Mouse (Mus musculus): ENCODE results near the gene Dusp5.

Gene Dusp5

DNA sequence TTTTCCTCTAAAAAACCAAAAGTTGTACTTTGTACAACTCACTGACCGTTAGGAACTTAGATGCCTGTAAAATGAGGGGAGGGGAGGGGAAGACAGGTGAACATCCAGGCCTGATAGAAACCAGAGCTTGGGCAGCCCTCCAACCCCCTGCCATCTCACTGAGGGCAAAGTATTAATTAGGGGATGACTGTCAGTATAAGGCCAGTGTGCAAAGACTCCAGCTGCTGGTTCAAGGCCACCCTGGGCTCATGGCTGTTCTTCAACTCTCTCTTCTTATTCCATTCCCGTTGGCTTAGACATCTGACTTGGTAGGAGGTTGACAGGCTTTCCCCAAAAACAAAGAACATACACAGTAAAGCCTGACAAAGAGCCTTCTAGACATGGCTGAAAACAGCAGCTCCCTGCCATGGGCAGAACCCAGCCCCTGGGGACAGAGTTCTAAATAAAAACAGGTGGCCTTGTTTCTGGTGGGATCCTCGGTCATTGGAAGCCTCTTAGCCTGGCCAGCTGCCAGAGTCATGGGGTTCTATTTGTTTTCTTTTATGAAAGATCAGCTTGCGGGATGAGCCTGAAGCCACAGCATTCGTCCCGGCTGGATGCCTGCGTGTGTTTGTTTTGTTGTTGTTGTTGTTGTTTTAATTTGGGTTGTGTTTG, 6.0 kb downstream of the Dusp5 start:
- ChIA-PET POLR2A (interaction anchor here in 3 of 4 experiments (0.7 to 1.8 kb wide), 4 partner anchors 13 to 114 kb away, joined by 4 to 6 read pairs (median 4); no protein-coding TSS in a partner anchor), CTCF (interaction anchor here in 2 of 4 experiments (0.6 to 1.1 kb wide), 2 partner anchors 115 to 217 kb away, joined by 3 read pairs; no protein-coding TSS in a partner anchor)

DNA sequence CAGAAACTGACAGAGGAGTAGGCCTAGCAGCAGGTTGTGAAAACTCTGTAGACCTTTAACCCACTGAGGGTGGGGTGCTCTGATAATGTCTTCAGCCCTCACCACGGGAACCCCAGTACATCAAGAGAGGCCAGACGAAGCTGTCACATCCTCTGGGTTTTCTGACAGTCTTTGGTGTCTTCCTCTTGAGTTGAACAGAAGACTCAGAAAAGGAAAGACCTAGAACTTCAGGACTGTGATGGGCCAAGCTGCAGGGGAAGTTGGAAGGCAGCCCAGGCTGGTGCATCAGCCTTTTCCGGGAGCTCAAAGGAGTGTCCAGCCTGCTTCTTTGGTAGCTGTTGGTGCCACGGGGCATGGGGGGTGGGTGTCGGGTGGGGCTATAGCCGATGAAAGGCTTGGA, 6.5 kb downstream of the Dusp5 start:
- ChIA-PET CTCF (interaction anchor here in 2 of 4 experiments (0.6 to 1.1 kb wide), 3 partner anchors 18 to 216 kb away, joined by 3 to 4 read pairs (median 3); no protein-coding TSS in a partner anchor), POLR2A (interaction anchor here in 3 of 4 experiments (0.7 to 1.8 kb wide), 4 partner anchors 12 to 145 kb away, joined by 4 to 6 read pairs (median 4); no protein-coding TSS in a partner anchor)

DNA sequence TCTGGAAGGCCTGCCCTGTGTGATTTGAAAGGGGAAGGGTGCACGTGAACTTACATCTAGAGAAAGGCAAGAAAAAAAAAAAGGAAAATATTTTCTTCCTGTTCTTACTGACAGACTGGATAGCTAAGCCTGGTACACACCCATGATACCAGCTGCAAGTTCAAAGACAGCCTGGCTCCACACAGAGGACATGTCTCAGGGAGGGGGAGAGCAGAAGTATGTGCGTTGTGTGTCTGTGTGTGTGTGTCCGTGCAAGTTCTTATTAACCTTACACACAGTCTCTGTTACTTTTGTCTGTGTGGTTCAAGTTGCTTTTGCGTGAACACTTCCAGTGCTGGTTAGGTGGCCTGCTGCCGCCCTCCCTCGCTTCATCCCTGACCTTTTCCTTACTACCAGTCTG, 7.3 kb downstream of the Dusp5 start:
- POLR2A ChIA-PET, result interaction anchor here in 3 of 4 experiments (0.5 to 2.4 kb wide), 5 partner anchors 8 to 344 kb away, joined by 3 to 10 read pairs (median 4); partner anchors contain the start of gene Dusp5 (in 1 of the 3)

DNA sequence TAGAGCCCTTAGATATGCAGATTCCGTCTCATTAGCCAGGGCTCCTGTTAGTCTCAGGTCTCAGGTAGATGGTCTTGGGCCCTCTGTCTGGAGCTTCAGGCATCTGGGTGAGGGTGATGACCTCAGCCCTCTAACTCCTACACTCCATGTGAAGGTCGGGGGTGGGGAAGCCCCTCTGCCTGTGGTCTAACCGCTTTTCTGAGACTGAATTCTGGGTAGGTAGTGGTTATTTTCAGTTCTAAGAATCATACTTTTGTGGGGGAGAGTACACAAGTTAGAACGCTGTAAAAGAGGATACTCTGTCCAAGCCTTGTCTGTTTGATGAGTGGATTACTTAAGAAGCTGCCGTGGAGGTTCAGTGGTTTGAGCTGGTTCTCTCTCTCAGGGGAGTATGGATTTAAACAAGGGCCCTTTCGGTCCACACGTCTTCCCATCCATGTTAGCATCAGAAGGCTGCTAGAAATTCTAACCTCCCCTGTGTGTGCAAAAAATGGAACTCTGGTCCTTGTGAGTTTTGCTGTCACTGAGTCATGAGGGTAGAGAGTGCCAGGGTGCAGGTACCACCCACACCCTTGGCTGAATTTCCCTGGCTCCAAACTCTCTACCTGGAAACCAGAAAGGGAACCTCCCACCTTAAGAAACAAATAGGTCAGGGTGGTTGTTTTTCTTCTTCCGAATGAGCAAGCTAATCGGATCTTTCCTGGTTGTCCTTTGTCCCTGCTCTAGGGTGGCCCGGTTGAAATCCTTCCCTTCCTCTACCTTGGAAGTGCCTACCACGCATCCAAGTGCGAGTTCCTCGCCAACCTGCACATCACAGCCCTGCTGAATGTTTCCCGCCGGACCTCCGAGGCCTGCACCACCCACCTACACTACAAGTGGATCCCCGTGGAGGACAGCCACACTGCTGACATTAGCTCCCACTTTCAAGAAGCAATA, 8.1 kb downstream of the Dusp5 start:
- POLR2A ChIA-PET, result interaction anchor here in 3 of 4 experiments (0.5 to 2.4 kb wide), 5 partner anchors 8 to 343 kb away, joined by 3 to 10 read pairs (median 3); partner anchors contain the start of gene Dusp5 (in 1 of the 3)
- CTCF ChIA-PET, result interaction anchor here in 3 of 4 experiments (0.5 to 1.1 kb wide), 3 partner anchors 16 to 292 kb away, joined by 3 to 7 read pairs (median 4); no protein-coding TSS in a partner anchor

More for the DNA sequence above, 7.3 kb downstream of the Dusp5 start:
- CTCF ChIA-PET, result interaction anchor here in 3 of 4 experiments (0.5 to 1.1 kb wide), 3 partner anchors 17 to 291 kb away, joined by 3 to 7 read pairs (median 4); no protein-coding TSS in a partner anchor

DNA sequence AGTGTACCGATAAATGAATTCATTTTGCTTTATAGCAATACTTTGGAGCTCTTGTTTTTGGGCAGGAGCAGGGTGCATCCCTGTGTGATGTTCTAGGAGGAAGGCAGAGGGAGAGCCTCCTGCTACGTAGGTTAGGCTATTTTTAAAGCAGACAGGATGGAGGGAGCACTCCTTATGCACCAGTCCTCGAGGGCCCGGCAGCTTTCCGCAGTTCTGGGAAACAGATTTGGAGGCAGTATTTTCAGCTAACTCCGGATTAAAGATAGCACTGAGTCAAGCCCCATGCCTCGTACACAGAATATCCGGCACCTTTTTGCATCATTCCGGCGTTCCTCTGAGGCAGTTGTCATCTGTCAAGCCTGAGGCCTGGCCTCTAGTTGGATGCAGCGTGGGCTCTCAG, 9.1 kb downstream of the Dusp5 start:
- ChIA-PET POLR2A (interaction anchor here in 2 of 4 experiments (0.9 to 2.4 kb wide), 3 partner anchors 9 to 117 kb away, joined by 3 to 10 read pairs (median 3); partner anchors contain the start of gene Dusp5 (in 1 of the 2)), CTCF (no interaction called here)

DNA sequence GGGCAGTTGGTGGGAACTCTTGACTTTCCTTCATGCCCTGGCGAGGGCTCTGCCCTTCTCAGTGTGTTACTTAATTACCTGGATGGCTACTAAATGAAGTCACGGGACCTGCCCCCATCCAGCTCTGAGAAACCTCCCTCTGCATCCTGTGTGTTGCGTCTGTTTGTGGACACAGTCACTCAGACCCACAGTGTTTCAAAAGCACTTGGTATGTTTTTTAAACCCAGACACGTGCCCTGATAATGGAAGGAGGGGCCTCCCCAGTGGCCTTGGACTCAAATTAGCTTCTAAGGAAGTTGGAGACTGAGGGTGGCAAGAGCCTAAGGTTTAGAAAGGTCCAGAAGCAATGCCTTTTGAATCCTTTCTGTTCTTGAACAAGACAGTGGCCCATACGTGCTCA, 9.9 kb downstream of the Dusp5 start:
- ChIA-PET POLR2A (interaction anchor here in 1 of 4 experiments (0.7 to 1.2 kb wide), 2 partner anchors 10 to 134 kb away, joined by 3 read pairs; partner anchors contain the start of gene Dusp5), CTCF (no interaction called here)

DNA sequence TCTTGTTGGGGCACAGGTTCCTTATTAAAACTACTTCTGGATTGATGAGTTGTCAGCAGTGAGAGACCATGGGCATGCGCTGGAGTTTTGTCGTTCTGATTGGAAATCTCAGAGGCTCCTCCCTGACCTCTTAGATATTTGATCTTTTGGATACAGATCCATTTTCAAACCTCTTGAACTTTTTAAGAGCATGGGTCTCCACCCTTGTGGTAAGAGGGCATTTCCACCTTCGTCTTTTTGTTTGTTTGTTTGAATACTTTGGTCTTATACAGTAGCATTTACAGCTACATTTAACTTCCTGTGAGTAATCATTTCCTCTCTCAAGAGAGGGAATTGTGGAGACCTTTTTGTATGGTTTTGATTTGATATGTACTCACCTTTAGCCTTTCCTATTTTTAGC, 10.4 kb downstream of the Dusp5 start:
- POLR2A ChIA-PET, result interaction anchor here in 1 of 4 experiments (0.7 to 1.2 kb wide), 2 partner anchors 10 to 134 kb away, joined by 3 read pairs; partner anchors contain the start of gene Dusp5
- CTCF ChIA-PET, result no interaction called here

DNA sequence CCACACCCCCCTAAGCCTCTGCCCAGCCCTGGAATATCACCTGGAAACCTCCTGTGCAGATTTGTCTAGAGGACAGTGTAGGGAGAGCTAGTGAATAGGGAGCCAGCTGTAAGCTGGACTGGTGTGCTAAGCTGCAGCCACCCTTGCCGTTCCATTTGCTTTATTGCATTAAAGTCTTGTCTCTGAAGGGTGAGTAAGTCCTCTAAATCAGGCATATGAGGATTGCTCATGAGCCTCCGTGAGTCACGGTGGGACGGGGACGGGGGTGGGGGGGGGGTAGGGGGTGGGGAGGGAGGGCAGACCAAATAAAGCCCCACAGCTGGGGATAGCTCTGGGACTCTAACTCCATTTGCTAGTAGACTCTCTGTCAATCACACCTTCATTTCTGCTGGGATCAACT, 14.7 kb downstream of the Dusp5 start:
- ChIA-PET POLR2A (interaction anchor here in 2 of 4 experiments (0.8 to 2.1 kb wide), 7 partner anchors 9 to 142 kb away, joined by 3 to 9 read pairs (median 4); partner anchors contain the start of genes Dusp5 (in 2 of the 2) and Smc3 (in 1 of the 2)), CTCF (no interaction called here)

DNA sequence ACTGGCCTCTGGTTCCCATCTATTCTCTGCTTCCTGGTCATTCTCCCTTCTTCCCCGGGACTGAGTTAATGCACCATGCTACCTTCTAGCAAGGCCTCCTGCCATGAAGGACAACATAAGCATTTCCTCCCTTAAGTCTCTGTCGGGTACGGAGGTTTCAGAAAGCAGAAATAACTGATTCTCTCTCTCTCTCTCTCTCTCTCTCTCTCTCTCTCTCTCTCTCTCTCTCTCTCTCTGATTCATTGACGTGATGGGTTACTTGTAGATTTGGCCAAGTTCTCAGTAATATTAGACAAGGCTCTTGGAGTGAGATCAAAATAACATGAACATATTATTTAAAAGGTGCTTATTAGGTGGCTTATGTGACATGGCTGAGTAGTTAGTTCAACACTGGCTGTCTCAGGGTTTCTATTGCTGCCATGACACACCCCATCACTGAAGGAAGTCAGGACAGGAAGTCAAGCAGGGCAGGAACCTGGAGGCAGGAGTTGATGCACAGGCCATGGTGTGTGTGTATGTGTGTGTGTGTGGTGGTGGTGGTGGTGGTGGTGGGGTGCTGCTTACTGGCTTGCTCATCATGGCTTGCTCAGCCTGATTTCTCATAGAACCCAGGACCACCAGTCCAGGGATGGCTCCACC, 16.1 kb downstream of the Dusp5 start:
- ChIA-PET CTCF (no interaction called here), POLR2A (interaction anchor here in 1 of 4 experiments (0.6 to 1.0 kb wide), 3 partner anchors 8 to 95 kb away, joined by 3 read pairs; partner anchors contain the start of gene Dusp5)

DNA sequence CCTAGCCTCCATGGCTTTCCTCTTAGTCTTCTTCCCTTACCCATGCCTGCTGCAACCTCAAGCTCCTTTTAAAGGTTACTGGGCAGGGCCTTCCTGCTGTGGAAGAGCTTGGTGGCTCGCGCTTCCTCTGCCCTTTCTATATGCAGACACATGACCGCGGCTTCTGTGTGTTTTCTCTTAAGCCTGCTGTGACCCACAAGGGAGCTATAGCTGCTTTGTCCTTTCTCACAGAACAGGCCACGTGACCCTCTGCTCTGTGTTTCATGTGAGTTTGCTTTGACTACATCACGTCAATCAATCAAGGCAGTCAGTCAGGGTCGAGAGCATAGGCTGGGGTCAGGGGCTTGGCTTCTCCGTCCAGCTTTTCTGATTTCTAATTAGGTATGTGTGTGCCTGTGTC, 18.7 kb downstream of the Dusp5 start:
- ChIA-PET CTCF (no interaction called here), POLR2A (interaction anchor here in 3 of 4 experiments (0.9 to 4.0 kb wide), 12 partner anchors 9 to 158 kb away, joined by 3 to 22 read pairs (median 5); partner anchors contain the start of genes Dusp5 (in 3 of the 3) and Smc3 (in 1 of the 3))

DNA sequence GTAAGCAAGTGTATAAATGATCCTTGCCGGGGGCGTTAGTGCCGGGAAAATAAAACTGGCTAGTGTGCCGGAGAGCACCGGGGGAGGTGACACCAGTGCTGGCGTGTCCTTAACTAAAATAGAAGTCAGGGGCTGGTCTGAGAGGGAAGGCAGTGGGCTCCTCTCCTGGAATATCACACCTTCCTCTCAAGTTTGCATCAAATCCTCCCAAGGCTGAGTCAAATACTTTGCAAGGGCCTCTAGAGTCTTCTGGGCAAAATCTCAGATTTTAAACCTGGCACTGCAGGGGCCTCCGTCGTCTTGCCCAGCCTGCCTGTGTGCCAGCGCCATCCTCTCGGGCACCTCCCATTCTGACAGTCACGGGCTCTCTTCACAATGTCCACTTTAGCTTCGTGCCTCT, 22.1 kb downstream of the Dusp5 start:
- ChIA-PET POLR2A (interaction anchor here in 1 of 4 experiments (2.3 to 3.1 kb wide), 3 partner anchors 8 to 49 kb away, joined by 6 to 15 read pairs (median 7); partner anchors contain the start of gene Dusp5), CTCF (interaction anchor here in 2 of 4 experiments (0.7 to 0.8 kb wide), 2 partner anchors 9 to 42 kb away, joined by 3 to 5 read pairs; no protein-coding TSS in a partner anchor)

DNA sequence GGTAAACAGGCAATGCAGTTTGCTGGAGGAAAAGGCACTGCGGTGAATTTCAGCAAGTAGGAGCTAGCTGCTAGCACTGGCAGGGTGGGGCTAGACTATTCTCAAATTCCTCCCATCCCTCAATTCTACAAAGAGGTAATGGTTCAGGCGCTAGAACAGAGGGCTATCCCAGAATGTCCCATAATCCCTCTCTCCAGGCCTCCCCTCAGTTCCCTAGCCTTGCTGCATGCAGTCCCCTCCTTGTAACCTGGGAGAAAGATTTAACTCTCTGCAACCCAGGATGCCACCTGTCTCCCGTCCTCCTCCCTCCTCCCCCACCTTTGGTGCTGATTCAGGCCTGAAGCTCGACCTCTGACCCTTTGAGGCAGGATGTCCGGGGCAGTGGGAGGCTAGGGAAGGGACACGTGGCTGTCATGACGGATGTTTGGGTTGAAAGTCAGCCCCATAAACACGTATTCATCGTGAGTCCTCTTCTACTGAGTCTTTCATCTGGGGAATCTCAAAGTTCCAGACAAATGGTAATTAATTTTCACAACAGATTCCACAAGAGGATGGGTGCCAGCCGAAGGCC, 23.4 kb downstream of the Dusp5 start:
- ChIA-PET POLR2A (interaction anchor here in 3 of 4 experiments (0.8 to 3.1 kb wide), 11 partner anchors 10 to 131 kb away, joined by 3 to 15 read pairs (median 4); partner anchors contain the start of genes Dusp5 (in 2 of the 3) and Smc3 (in 1 of the 3)), CTCF (interaction anchor here in 1 of 4 experiments (0.8 kb wide), 1 partner anchor 133 kb away, joined by 3 read pairs; no protein-coding TSS in a partner anchor)

DNA sequence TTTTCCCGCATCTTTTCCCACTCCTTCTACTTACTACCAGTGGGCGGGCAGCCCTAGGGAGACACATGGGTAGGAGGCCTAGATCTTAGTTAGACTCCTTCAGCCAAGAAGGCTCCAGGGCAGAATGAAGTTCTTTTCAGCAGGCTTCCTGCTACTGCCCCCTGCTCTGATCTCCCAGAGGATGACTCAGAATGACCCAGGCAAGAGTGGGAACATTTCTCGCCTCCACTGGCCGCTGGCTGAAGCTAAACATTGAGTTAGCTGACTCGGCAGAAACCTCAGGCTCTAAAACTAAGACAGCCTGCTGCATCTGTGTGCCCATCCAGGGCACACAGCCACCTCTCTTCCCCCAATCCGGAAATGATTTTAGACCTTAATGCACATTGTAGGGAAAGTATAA, 23.9 kb downstream of the Dusp5 start:
- CTCF ChIA-PET, result no interaction called here
- POLR2A ChIA-PET, result interaction anchor here in 3 of 4 experiments (0.6 to 3.1 kb wide), 14 partner anchors 10 to 241 kb away, joined by 3 to 15 read pairs (median 4); partner anchors contain the start of gene Dusp5 (in 2 of the 3)

DNA sequence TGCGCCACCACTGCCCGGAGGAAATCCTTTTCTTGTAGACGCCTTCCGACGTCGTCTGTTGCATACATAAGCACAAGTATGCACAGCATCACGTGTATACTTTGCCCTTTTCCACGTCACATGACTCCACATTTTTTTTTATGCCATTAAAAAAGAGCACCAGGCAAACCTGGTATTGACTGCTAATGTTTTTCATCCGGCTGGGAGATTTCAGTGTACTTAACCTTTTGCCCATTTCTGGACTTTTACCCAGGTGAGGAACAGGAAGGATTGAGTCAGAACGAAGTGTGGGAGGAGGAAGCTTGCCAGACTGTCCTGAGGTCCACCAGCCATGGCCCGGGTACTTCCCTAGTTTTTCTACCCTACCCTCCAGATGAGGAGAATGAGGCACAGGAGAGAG, 25.5 kb downstream of the Dusp5 start:
- CTCF ChIA-PET, result interaction anchor here in 2 of 4 experiments (0.6 to 1.1 kb wide), 2 partner anchors 151 to 514 kb away, joined by 3 read pairs; no protein-coding TSS in a partner anchor
- POLR2A ChIA-PET, result interaction anchor here in 2 of 4 experiments (0.6 to 3.5 kb wide), 7 partner anchors 13 to 243 kb away, joined by 3 to 20 read pairs (median 3); partner anchors contain the start of gene Dusp5 (in 1 of the 2)

DNA sequence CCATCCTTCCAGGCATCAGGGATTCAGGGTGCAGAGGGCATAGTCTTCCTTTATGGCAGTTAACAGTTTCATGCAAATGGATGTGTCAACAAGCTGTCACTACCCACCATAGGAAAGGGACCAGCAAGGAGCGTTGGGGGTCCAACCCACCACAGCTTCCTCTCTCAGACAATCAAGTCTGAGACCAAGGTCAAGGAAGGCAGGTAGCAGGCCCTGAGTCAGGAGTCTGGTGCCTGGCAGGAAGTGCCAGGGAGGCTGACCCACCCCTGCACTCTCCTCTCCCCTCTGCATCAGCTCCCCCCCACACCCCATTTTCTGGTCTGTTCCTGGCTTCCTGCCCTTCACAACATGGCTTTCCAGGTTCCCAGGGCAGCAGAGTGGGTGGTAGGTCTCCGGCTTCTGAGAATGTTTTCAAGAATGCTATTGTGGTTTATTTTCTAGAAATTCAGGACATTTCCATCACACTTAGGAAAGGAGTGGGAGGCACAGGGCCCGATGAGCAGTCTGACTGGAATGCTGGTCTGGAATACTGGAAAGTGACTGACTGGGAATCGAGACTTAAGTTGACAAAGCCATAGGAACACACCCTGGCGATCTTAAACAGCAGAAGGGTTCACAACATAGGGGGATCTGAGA, 26.2 kb downstream of the Dusp5 start:
- ChIA-PET POLR2A (interaction anchor here in 2 of 4 experiments (0.6 to 3.5 kb wide), 8 partner anchors 14 to 244 kb away, joined by 3 to 20 read pairs (median 3); partner anchors contain the start of gene Dusp5 (in 1 of the 2)), CTCF (interaction anchor here in 1 of 4 experiments (1.1 kb wide), 1 partner anchor 152 kb away, joined by 3 read pairs; no protein-coding TSS in a partner anchor)

DNA sequence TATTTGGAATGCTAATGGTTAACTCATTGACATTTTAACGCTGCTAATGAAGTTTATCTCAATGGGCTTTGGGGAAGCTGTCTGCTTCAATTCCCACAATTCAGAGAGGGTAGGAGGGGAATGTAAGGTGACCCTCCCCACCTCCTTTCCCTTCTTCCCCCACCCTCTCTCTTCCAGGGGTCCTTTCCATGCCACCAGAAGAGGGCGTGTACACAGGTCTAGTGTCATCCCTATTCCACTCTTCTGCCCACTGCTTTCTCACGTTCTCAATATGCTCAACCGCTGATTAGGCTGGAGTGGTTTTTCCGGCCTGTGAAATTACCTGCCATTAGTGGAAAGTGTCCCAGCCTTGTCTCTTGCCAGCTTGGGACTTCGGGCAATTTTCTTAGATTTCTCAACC, 27.9 kb downstream of the Dusp5 start:
- POLR2A ChIA-PET, result interaction anchor here in 3 of 4 experiments (0.5 to 3.5 kb wide), 27 partner anchors 9 to 1541 kb away, joined by 3 to 20 read pairs (median 4); partner anchors contain the start of genes Dusp5 (in 3 of the 3), Smc3 (in 2 of the 3) and Rbm20 (in 1 of the 3)
- CTCF ChIA-PET, result interaction anchor here in 3 of 4 experiments (0.5 to 1.7 kb wide), 6 partner anchors 75 to 368 kb away, joined by 3 to 9 read pairs (median 5); no protein-coding TSS in a partner anchor
